Mouse (Mus musculus): Measurements from ENCODE around the gene Kras. TPM values are rescaled to one million over a fixed set of nuclear protein-coding genes. Genes with fewer than 3 reads are reported as not detected.

Kras gene
- total RNA-seq, 2 experiments from 2014 or later: 39.7 to 50.8 TPM

DNA sequence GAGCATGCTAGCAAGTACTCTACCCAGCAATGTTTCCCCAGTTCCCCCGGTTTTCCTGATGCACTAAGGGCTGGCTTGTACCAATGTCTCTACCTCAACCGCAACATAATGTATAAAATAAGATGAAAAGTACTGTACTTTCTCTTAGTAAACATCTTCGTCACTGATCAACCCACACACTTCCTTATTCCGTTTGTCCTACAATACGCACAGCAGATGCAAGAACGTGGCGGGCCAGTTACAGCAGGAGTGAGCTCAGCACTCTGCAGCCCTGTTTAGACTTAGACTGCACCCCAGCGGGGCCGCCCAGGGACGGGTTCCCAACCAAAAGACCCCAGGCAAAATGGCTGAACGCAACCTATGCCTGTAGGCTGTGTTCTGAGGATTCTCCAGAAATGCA, 56.6 kb downstream of the Kras start:
- no peak for DNase-seq (ENCODE audit: low spot score in 2 of 2)

DNA sequence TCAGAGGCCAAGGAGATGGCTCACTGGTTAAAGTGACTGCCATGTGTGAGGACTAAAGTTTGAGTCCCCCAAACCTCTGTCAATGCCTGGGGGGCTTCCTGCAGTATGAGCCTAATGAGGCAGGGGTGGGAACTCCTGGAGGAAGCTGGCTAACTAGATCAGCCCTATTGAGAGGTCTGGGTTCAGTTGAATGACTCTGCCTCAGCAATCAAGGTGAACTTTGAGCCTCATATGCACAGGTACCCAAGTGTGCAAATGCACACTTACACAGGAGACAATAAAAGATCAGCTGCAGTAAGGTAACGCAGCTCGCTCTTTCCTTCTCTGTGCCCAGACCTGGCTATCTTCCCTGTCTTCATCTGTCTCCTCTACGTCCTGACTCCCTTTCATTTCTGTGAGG, 57.0 kb downstream of the Kras start:
- DNase-seq (ENCODE audit: low spot score in 2 of 2): no peak

DNA sequence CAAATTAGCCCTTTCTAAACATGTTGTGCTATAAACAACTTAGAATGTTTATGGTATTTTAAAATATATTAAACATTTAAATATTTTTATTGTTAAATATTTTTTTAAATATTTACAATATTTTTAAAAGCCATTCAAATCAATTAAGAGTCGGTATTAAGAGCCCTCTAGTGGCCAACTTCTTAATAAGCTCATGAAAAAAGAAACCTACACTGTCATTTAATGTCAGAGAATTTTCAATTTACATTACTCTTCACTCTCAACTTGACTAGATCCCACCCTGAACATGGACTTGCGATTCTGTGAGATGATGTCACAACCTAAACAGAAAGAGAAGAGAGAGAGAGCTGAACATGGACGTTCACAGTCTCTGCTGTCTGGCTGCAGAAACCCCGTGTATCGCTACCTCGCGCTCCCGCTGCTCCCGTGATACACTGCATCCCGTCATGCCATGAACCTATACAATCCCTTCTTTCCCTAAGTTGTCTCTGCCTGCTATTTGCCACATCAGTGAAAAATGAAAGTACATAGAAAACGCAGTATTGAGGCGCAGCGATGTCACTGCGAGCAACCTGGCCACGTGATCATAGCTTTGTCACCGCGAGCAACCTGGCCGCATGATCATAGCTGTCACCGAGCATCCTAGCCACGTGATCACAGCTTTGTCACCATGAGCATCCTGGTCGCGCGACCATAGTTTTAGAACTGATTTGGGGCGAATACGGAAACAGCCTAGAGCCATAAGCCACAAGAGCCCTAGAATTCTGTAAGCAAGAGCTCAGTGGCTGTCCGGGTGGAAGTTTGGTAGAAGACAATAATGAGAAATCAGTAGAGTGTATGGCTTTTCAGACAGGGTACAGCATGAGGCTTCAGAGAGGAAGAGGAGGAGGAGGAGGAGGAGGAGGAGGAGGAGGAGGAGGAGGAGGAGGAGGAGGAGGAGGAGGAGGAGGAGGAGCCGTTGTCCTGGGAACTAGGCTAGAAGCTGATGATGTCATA, 62.6 kb downstream of the Kras start:
- DNase-seq (ENCODE audit: low spot score in 2 of 2): peak in 1 of 2 experiments; percentile 9

DNA sequence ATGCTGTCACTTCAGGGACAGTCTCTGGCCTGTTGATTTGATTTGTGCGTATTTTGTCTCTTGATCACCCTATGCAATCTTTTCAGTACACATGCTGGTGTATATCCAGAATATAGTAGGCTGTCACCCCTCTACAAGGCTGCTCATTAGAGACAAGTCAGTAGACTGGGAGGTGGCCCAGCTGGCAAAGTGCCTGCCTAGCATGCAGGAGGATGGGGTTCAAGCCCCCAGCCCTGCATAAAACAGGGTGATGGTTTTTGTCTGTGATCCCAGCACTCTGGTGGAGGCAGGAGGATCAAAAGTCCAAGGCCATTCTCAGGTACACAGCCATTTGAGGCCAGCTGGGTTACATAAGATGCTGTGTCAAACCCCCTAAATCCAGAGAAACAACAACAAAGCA, 63.9 kb downstream of the Kras start:
- DNase-seq (ENCODE audit: low spot score in 2 of 2): no peak

DNA sequence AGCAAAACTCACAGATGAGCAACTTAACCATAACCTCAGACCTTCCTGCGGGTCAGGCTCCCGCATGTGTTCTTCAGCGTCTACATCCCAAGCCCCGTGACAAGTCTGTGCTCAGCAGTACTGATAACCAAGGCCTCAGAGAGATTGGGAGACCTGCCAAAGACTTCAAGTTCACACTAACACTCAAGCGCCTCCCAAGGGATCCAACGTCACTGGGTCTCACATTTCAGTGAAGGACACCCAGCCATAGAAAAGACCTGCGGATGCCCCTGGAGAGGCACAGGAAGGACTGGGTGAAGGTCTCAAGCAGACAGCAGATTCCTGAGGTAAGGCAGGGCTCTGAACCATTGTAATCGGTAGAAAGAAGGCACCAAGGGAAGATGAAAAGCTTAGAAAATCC, 68.0 kb downstream of the Kras start:
- DNase-seq (ENCODE audit: low spot score in 2 of 2): peak in 1 of 2 experiments; percentile 44

DNA sequence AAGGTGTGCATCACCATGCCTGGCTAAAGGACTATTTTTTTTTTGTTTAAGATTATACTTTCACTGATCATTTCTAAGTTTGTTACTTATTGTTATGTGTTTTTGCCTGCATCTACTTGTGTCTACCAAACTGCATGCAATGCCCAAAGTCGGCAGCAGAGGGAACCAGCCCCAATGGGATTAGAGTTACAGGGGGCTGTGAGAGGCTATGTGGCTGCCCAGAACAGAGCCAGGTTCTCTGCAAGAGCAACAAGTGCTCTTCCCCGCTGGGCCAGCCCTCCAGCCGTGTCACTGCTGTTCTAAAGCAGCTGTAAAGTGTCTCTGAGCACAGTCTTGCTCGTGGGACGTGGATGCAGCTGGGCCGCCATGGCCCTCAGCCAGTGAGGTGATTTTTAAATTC, 70.4 kb downstream of the Kras start:
- DNase-seq (ENCODE audit: low spot score in 2 of 2): peak; percentile 47

DNA sequence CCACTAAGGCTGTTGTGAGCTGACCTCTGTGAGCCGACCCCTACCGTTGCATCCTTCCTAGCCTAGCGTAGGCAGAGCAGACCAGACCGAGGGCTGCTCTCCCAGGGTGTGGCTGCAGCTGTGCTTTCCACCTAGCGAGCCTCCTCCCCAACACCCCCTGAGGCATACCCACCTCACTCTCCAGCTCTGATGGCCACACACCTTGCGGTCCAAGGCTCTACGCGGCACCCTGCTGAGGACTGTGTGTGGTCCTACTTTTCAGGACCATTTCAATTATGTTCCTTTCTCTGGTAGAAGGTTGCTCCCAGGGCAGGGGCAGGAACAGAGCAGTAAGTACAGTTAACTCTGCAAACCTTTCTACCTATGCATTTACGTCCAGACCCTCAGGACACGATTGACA, 73.6 kb downstream of the Kras start:
- no peak for DNase-seq (ENCODE audit: low spot score in 2 of 2)

DNA sequence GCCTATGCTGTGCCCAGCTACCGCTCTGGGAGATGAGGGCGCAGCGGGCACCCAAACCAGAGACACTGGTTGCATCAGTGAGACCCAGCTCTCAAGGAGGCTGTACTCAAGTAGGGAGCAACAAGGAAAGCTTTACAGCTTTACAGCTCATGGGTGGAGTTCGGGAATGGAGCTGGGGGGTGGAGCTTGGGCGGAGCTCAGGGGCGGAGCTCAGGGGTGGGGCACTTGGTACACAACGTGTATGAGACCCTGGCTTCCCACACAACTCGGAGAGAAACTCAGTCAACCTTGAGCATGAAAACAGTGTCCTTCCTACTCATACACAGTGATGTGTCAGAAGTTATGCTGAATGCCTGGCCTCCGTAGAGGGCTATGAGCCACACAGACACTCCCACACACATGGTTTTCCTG, 74.5 kb downstream of the Kras start:
- DNase-seq (ENCODE audit: low spot score in 2 of 2): peak; percentile 38 to 59

DNA sequence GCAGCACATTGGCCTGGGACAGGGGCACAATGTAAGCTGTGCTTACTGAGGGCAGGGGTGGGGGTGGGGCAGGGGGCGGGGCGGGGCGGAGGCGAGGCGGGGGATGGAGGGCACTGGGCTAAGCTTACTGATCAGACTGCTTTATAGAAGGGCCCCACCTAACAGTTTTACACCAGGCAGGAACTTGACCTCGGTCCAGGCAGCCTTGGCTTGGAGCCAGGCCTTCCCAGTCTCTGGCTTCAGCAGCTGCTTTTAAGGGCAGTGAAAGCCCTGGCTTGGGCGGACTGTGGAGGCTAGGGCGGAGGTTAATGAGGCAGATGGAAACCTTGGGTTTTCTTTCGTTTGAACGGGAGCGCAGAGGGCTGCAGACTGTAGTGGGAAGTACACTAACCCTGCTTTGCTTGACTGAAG, 76.3 kb downstream of the Kras start:
- DNase-seq (ENCODE audit: low spot score in 2 of 2): peak; percentile 76

DNA sequence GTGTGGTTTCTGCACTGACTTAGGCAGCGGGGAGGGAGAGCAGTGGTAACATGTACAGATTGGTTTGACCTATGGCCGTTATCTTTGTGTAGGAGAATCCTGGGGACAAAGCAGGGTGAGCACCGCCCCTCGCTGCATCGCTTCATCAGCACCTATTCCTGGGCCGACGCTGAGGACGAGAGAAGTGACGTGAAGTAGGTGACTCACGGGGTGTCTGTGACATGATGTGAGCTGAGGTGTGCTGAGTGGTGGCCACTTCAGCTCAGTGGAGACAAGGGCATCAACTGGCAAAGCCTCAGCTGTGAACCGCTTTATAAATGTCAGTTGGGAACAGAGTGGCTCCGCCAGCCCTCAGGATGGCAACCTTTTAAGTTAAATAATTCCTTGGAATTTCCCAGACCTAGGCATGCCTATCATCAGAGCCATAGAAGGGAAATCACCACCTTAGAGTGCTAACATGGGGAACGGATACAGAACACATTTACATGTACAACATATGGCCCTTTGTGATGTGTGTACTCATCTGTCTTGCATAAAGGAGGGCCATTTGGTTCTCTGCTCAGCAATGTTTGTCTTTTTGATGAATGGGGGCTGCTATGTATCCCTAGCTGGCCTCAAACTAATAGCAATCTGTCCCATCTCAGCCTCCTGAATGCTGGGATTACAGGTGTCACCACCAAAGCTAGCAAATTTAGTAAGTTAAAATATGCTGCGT, 78.0 kb downstream of the Kras start:
- no peak for DNase-seq (ENCODE audit: low spot score in 2 of 2)

Other genes with a start within 250 kb of the Kras start
- 10 to 100 TPM; 20.2 to 36.8 TPM for gene Bcat1, start 174.1 kb downstream of the Kras start, total RNA-seq (2021)
- 1 to 10 TPM; 2.7 to 2.8 TPM for gene Lrmp, start 134.6 kb downstream of the Kras start, total RNA-seq (2021)
- gene Casc1, start 39.2 kb downstream of the Kras start, total RNA-seq (2021): under 1 TPM; 0.17 to 0.48 TPM
- 100 to 1,000 TPM; 113 to 164 TPM for gene Etfrf1, start 39.1 kb downstream of the Kras start, total RNA-seq (2021)

Measured in adrenal gland, adult 18-20 months (tissue).